Mouse (Mus musculus) heart, postnatal 0 days (tissue): Measurements from ENCODE around the gene Ttc23l. TPM values are rescaled to one million over a fixed set of nuclear protein-coding genes. Genes with fewer than 3 reads are reported as not detected.

Experiments used
- ATAC-seq: fragments of 200-750 bp; cut with Nextera tagmentation; 2 replicates; pipeline ENCODE4 v1.8.0; 2017; ENCODE audit warnings: low read depth, moderate number of reproducible peaks, moderate library complexity; ENCODE audit not compliant: insufficient read depth
- DNase-seq: peaks from one replicate; pipeline ENCODE4 v3.0.0-alpha.2; 2016; ENCODE audit warnings: low spot score
- H3K27ac ChIP-seq: fragments of 300-500 bp; sonication (generic); 2 replicates; pipeline ENCODE4 v1.5.1; 2014; ENCODE audit warnings: low read depth, mild to moderate bottlenecking
- H3K27me3 ChIP-seq: fragments of 300-500 bp; sonication (generic); 2 replicates; pipeline ENCODE4 v1.6.1; 2014; ENCODE audit warnings: low read length, mixed read lengths; ENCODE audit not compliant: control insufficient read depth, insufficient read depth
- H3K36me3 ChIP-seq: fragments of 300-500 bp; sonication (generic); replicated peaks from 2 replicates; pipeline ENCODE4 v1.6.1; 2014; ENCODE audit warnings: low read length, mixed read lengths; ENCODE audit not compliant: control insufficient read depth, insufficient read depth
- H3K4me1 ChIP-seq: fragments of 300-500 bp; sonication (generic); 2 replicates; pipeline ENCODE4 v1.6.1; 2014; ENCODE audit warnings: antibody characterized with exemption; ENCODE audit not compliant: control insufficient read depth, insufficient read depth
- H3K4me2 ChIP-seq: fragments of 300-500 bp; sonication (generic); 2 replicates; pipeline ENCODE4 v1.6.1; 2014; ENCODE audit warnings: low read depth, mild to moderate bottlenecking, low read length, moderate library complexity
- H3K4me3 ChIP-seq: fragments of 300-500 bp; sonication (generic); 2 replicates; pipeline ENCODE4 v1.5.1; 2014; ENCODE audit warnings: low read depth, low read length
- H3K9ac ChIP-seq: fragments of 300-500 bp; sonication (generic); replicated peaks from 2 replicates; pipeline ENCODE4 v1.6.1; 2014; ENCODE audit warnings: low read depth, low read length, mixed read lengths
- H3K9me3 ChIP-seq: fragments of 300-500 bp; sonication (generic); replicated peaks from 2 replicates; pipeline ENCODE4 v1.6.1; 2016; ENCODE audit warnings: low read length; ENCODE audit not compliant: control insufficient read depth
- CTCF ChIP-seq: IDR thresholded peaks from 2 replicates; pipeline ENCODE4 v1.5.1; 2016; ENCODE audit warnings: antibody characterized with exemption, control low read depth, low read depth
- EP300 ChIP-seq: IDR thresholded peaks from 2 replicates; pipeline ENCODE4 v1.6.1; 2016; ENCODE audit warnings: antibody characterized with exemption, low read depth
- WGBS: fragments of 180-500 bp; shearing (Covaris S2); extraction: QIAGEN DNeasy Blood & Tissue Kit; methylation state at CpG from one replicate; pipeline ENCODE4 v1.1.7; 2014; 5-methylcytosine and 5-hydroxymethylcytosine counted together
- polyA plus RNA-seq: library from polyadenylated mRNA; unstranded; fragments of >200 nt; fragmentation: Nextera tagmentation; extraction: Ambion mirVana; gene quantifications from 2 replicates; pipeline ENCODE4 v1.2.1, GENCODE M21; 2015
- total RNA-seq: library from RNA; depleted of rRNA; stranded (reverse); fragments of >200 nt; gene quantifications from 2 replicates; pipeline ENCODE4 v1.2.3, GENCODE M21; 2014; ENCODE audit warnings: low replicate concordance

Ttc23l gene
- total and polyA plus RNA-seq, 2 experiments from 2014 or later: not detected

DNA sequence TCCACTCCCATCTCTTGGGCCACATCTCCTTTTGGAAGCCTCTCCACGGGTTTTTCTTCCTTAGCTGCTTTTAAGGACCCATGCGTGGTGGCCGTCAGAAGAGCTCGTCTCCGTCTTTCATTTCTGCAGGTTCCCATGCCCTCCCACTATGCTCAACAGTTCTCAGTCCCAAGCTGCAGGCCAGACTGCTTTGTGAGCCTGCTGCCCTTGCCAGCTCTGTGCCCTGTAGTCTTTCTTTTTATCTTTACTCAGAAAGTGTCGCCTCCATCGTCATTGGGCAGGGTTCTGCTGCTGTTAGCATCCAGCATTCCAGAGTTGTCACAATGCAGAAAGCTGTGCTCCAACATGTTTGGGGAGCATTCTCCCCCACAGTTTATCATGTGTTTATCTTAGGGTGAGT, 8.0 kb upstream of the Ttc23l start:
- peaks cover 9% of the 10 kb centered on the region; the same call in 1 of the 2 replicates for H3K36me3 ChIP-seq
- no peaks in the 10 kb centered on the region for H3K4me1 ChIP-seq
- WGBS: 72% methylated on average over 7 of the region's 7 CpGs
- H3K4me2 ChIP-seq: no peak overlapping the region
- H3K27ac ChIP-seq: no peak overlapping the region
- no peak overlapping the region for H3K9ac ChIP-seq
- H3K4me3 ChIP-seq: no peak overlapping the region
- TF ChIP-seq EP300 (no peak), CTCF (no peak)
- no peaks in the 10 kb centered on the region for H3K27me3 ChIP-seq
- DNase-seq: no peak
- no peaks in the 10 kb centered on the region for H3K9me3 ChIP-seq
- ATAC-seq: no peak

- Histone ChIP-seq H3K27ac (no peak overlapping the region), H3K9ac (no peak overlapping the region), H3K4me1 (no peaks in the 10 kb centered on the region), H3K4me2 (no peak overlapping the region), H3K27me3 (no peaks in the 10 kb centered on the region), H3K4me3 (no peak overlapping the region), H3K36me3 (0 out of 2 replicates have a peak, but pooled peaks cover 9% of the 10 kb centered on the region), H3K9me3 (no peaks in the 10 kb centered on the region)
- 22% methylated on average over 1 of the region's 1 CpGs for WGBS
- no peak for DNase-seq
- no peak for ATAC-seq
- TF ChIP-seq EP300 (no peak), CTCF (no peak)
These were observed 5.7 kb upstream of the Ttc23l start for GRCm38 (mm10) chr15:10564201-10564600.

GRCm38 (mm10) chr15:10562281-10562680, 3.8 kb upstream of the Ttc23l start:
- no peak for ATAC-seq
- Histone ChIP-seq H3K27me3 (no peaks in the 10 kb centered on the region), H3K36me3 (0 out of 2 replicates have a peak, but pooled peaks cover 2% of the 10 kb centered on the region), H3K4me2 (no peak overlapping the region), H3K9me3 (no peaks in the 10 kb centered on the region), H3K9ac (no peak overlapping the region), H3K27ac (no peak overlapping the region), H3K4me3 (no peak overlapping the region), H3K4me1 (no peaks in the 10 kb centered on the region)
- no peak for DNase-seq
- no peak for TF ChIP-seq CTCF
- TF ChIP-seq EP300: no peak

- WGBS: 88% methylated on average over 7 of the region's 7 CpGs
- ATAC-seq: no peak
These were observed 1.5 kb upstream of the Ttc23l start for GRCm38 (mm10) chr15:10560005-10560404.

DNA sequence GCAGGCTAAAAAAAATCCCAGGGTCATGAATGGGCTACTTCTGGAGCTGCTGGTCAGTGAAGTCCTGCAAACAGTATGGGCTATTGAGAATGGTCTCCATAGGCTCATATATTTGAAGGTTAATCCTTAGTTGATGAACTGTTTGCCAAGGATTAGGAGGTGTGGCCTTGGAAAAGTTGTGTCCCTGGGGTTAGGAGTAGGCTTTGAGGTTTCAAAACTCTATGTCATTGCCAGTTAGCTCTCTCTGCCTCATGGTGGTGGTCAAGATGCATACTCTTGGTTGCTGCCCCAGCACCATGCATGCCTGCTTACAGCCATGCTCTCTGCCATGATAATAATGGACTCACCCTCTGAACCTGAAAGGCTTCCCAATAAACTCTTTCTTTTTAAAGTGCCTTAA, 4.1 kb downstream of the Ttc23l start:
- TF ChIP-seq EP300 (no peak), CTCF (no peak)
- H3K4me1 ChIP-seq: no peaks in the 10 kb centered on the region
- H3K36me3 ChIP-seq: no peaks in the 10 kb centered on the region
- ATAC-seq (no peak), DNase-seq (no peak)
- H3K4me2 ChIP-seq: no peak overlapping the region
- H3K9me3 ChIP-seq: no peaks in the 10 kb centered on the region
- H3K27me3 ChIP-seq: no peaks in the 10 kb centered on the region
- H3K9ac ChIP-seq: no peak overlapping the region
- no peak overlapping the region for H3K27ac ChIP-seq
- H3K4me3 ChIP-seq: no peak overlapping the region

More at GRCm38 (mm10) chr15:10560005-10560404, 1.5 kb upstream of the Ttc23l start:
- Histone ChIP-seq H3K27ac (no peak overlapping the region), H3K9me3 (no peaks in the 10 kb centered on the region), H3K4me1 (no peaks in the 10 kb centered on the region), H3K27me3 (no peaks in the 10 kb centered on the region), H3K4me3 (no peak overlapping the region), H3K9ac (no peak overlapping the region), H3K36me3 (no peaks in the 10 kb centered on the region), H3K4me2 (no peak overlapping the region)
- TF ChIP-seq CTCF: no peak
- TF ChIP-seq EP300: no peak
- no peak for DNase-seq

DNA sequence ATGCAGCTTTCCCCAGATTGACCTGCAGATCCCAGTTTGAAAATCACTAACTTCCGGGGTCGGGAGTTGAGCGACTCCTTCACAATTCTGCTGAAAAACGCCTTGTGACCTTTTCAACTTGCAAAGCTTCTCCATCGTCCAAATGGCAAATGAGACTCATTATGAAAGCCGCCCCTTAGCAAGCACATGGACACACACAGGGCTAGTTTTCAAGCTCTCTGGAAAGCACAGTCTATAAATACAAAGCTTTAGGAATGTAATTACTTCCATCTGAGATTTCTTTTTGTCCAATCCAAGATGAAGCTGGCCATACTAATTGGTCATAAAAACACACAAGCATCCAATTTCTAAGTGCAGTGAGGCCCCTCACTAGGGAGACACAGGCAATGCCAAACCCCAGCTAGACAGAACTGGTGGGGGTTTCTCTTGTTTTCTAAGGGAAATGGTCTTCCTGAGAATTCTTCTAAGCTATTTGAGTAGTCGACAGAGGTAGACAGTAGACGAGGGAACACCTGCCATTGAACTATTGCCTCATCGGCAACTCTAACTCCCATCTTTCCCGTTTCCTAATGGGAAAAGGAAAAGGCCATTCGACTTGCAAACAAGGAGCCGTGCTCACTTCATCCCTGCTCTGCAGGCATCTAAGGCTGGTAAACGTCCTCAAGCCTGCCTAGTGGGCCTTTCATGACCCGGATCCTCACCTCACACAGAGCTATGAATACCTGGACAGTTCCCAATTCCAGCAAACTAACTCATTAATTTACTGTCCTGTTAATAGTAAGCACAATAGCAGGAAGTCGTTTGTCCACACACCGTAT, 18.0 kb downstream of the Ttc23l start:
- ATAC-seq: no peak
- Histone ChIP-seq H3K9me3 (no peaks in the 10 kb centered on the region), H3K4me1 (no peaks in the 10 kb centered on the region), H3K27me3 (no peaks in the 10 kb centered on the region), H3K4me2 (no peak overlapping the region), H3K4me3 (no peak overlapping the region), H3K9ac (no peak overlapping the region), H3K36me3 (no peaks in the 10 kb centered on the region), H3K27ac (no peak overlapping the region)
- WGBS: 65% methylated on average over 16 of the region's 16 CpGs
- DNase-seq: no peak
- TF ChIP-seq EP300 (no peak), CTCF (no peak)
